Mouse (Mus musculus): ENCODE measurements around the gene Olfr1461. TPM values are rescaled to one million over a fixed set of nuclear protein-coding genes. Genes with fewer than 3 reads are reported as not detected.

The Olfr1461 gene
- not detected in 2 replicates for polyA plus RNA-seq (2012)

GRCm38 (mm10) chr19:13162700-13163099, at the start of gene Olfr1461:
TSS of gene Olfr1461 (plus strand) at chr19:13163000.
- Histone ChIP-seq H3K36me3 (ENCODE audit: control insufficient read depth) (no peaks in the 10 kb centered on the region), H3K4me1 (ENCODE audit: control insufficient read depth) (no peaks in the 10 kb centered on the region), H3K27me3 (ENCODE audit: control insufficient read depth) (no peaks in the 10 kb centered on the region), H3K4me3 (replicated peaks) (no peak within 1 kb of the TSS), H3K9me3 (ENCODE audit: control insufficient read depth, low read length) (no peaks in the 10 kb centered on the region; the same call in 1 of the 2 replicates)
- TF ChIP-seq GATA1 (IDR thresholded peaks at IDR 0.05; ENCODE audit: low read length) (no peak), TAL1 (IDR thresholded peaks at IDR 0.05; ENCODE audit: low read length) (no peak)

GRCm38 (mm10) chr19:13149449-13149848, 13.4 kb upstream of the Olfr1461 start, which contains the start of gene Olfr1459:
TSS of gene Olfr1459 (minus strand) at chr19:13149549.
- TF ChIP-seq TAL1 (IDR thresholded peaks at IDR 0.05; ENCODE audit: low read length) = no peak
- TF ChIP-seq GATA1 (IDR thresholded peaks at IDR 0.05; ENCODE audit: low read length) = no peak
- Histone ChIP-seq H3K27me3 (ENCODE audit: control insufficient read depth) (no peaks in the 10 kb centered on the region), H3K4me3 (replicated peaks) (no peak within 1 kb of the TSS), H3K9me3 (ENCODE audit: control insufficient read depth, low read length) (peaks cover 3% of the 10 kb centered on the region), H3K4me1 (ENCODE audit: control insufficient read depth) (no peaks in the 10 kb centered on the region), H3K36me3 (ENCODE audit: control insufficient read depth) (no peaks in the 10 kb centered on the region)

DNA sequence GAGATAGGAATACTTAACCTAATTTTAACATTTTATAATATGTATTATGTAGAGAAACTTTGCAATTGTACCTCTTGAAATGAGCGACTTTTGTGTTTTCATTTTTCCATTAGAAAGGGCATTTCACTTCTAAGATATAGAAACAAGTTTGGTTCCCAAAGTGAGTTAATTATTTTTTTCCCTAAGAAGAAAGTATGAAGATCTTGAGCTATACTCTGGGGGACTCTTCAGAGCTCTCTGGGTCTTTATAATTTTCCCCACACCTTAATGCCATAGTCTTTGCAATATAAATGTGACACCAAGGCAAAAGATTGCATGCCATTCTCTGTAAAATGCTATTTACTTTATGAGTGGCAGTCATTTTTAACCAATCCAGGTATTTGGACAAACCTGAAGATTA, 22.6 kb downstream of the Olfr1461 start, which contains the start of gene Olfr1462:
Gene Olfr1462 (plus strand): TSS at position 301 of the 400 bp plus-strand sequence.
- Histone ChIP-seq H3K36me3 (ENCODE audit: control insufficient read depth) (no peaks in the 10 kb centered on the region), H3K4me3 (replicated peaks) (no peak within 1 kb of the TSS), H3K27me3 (ENCODE audit: control insufficient read depth) (no peaks in the 10 kb centered on the region), H3K4me1 (ENCODE audit: control insufficient read depth) (no peaks in the 10 kb centered on the region), H3K9me3 (ENCODE audit: control insufficient read depth, low read length) (peaks cover 3% of the 10 kb centered on the region; the same call in 1 of the 2 replicates)
- no peak for TF ChIP-seq TAL1 (IDR thresholded peaks at IDR 0.05; ENCODE audit: low read length)
- TF ChIP-seq GATA1 (IDR thresholded peaks at IDR 0.05; ENCODE audit: low read length) = no peak

Other genes starting within 250 kb of the Olfr1461 start
- not detected in 2 replicates for gene Olfr1448, start 238.6 kb upstream of the Olfr1461 start, polyA plus RNA-seq (2012)
- not detected in 2 replicates for gene Olfr1449, start 232.2 kb upstream of the Olfr1461 start, polyA plus RNA-seq (2012)
- not detected in 2 replicates for gene Olfr1450, start 212.7 kb upstream of the Olfr1461 start, polyA plus RNA-seq (2012)
- not detected in 2 replicates for gene Olfr1451, start 168.0 kb upstream of the Olfr1461 start, polyA plus RNA-seq (2012)
- gene Olfr1453, start 134.7 kb upstream of the Olfr1461 start, polyA plus RNA-seq (2012) = not detected in 2 replicates
- gene Olfr1454, start 102.4 kb upstream of the Olfr1461 start, polyA plus RNA-seq (2012) = 0.01 TPM in 1 of 2 replicates, not detected in the other
- gene Olfr1457, start 65.1 kb upstream of the Olfr1461 start, polyA plus RNA-seq (2012) = not detected in 2 replicates
- gene Olfr1458, start 56.2 kb upstream of the Olfr1461 start, polyA plus RNA-seq (2012) = not detected in 2 replicates
- gene Olfr1459, start 13.5 kb upstream of the Olfr1461 start, polyA plus RNA-seq (2012) = not detected in 2 replicates
- not detected in 2 replicates for gene Olfr1462, start 22.7 kb downstream of the Olfr1461 start, polyA plus RNA-seq (2012)
- gene Olfr1463, start 68.3 kb downstream of the Olfr1461 start, polyA plus RNA-seq (2012) = not detected in 2 replicates
- not detected in 2 replicates for gene Olfr1465, start 152.5 kb downstream of the Olfr1461 start, polyA plus RNA-seq (2012)
- gene Olfr1466, start 175.9 kb downstream of the Olfr1461 start, polyA plus RNA-seq (2012) = not detected in 2 replicates
- not detected in 2 replicates for gene Olfr1467, start 199.2 kb downstream of the Olfr1461 start, polyA plus RNA-seq (2012)
- gene Olfr1469, start 244.8 kb downstream of the Olfr1461 start, polyA plus RNA-seq (2012) = not detected in 2 replicates